Mouse (Mus musculus) erythroblast, embryonic 14.5 days (primary cell): ENCODE measurements around the gene Adora1.

Source experiments
- GATA1 ChIP-seq: IDR thresholded peaks from 2 replicates; pipeline ENCODE4 v1.6.1; 2012; ENCODE audit warnings: low read length, inconsistent platforms, mixed read lengths
- TAL1 ChIP-seq: IDR thresholded peaks from 3 replicates; pipeline ENCODE4 v1.6.1; 2012; ENCODE audit warnings: low read length, inconsistent platforms, mixed read lengths

DNA sequence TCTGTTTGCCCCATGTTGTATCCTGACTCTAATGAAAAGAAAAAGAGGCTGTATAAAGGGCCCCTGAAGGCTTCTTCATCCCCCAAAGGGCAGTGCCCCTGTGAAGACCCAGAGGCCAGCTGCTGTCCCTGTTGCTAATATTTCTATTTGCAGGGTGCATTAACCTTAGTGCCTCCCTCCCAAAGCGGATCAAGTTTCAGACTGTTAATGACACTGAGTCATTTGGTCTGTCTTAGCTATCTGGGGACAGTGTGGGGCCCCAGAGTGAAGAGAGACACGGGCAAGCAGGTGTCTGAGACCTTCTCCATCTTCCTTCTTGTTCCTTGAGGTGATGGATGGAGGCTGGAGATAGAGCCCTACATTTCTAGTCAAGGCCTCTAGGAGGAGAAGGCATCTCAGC, 40.1 kb downstream of the Adora1 start:
- TF ChIP-seq TAL1 (no peak), GATA1 (no peak)
